Mouse (Mus musculus) 416B (cell line): ENCODE data around the gene Sox5.

Experiments
- DNase-seq: peaks from one replicate; pipeline ENCODE4 v3.0.0; 2011; ENCODE audit warnings: low read depth

Gene Sox5

GRCm38 (mm10) chr6:144659115-144660108 is 122.4 kb downstream of the Sox5 start:
- DNase-seq = no peak

GRCm38 (mm10) chr6:144652876-144653275 is 128.9 kb downstream of the Sox5 start:
- no peak for DNase-seq

- DNase-seq = no peak
Observed at GRCm38 (mm10) chr6:144648896-144649295, 132.9 kb downstream of the Sox5 start.

- no peak for DNase-seq
Observed at GRCm38 (mm10) chr6:144648124-144648591, 133.6 kb downstream of the Sox5 start.

GRCm38 (mm10) chr6:144646331-144646730 is 135.4 kb downstream of the Sox5 start:
- DNase-seq = no peak

- no peak for DNase-seq
Observed at GRCm38 (mm10) chr6:144645796-144646195, 136.0 kb downstream of the Sox5 start.

GRCm38 (mm10) chr6:144644711-144645110 is 137.1 kb downstream of the Sox5 start:
- DNase-seq = peak; percentile 45

- DNase-seq = no peak
Observed at GRCm38 (mm10) chr6:144643601-144644000, 138.2 kb downstream of the Sox5 start.

GRCm38 (mm10) chr6:144641888-144642287 is 139.9 kb downstream of the Sox5 start:
- DNase-seq = no peak

GRCm38 (mm10) chr6:144640591-144640990 is 141.2 kb downstream of the Sox5 start:
- no peak for DNase-seq

- DNase-seq = no peak
Observed at GRCm38 (mm10) chr6:144638547-144638946, 143.2 kb downstream of the Sox5 start.

GRCm38 (mm10) chr6:144627539-144628115 is 154.2 kb downstream of the Sox5 start:
- no peak for DNase-seq

- no peak for DNase-seq
Observed at GRCm38 (mm10) chr6:144621089-144621769, 160.5 kb downstream of the Sox5 start.

- DNase-seq = no peak
Observed at GRCm38 (mm10) chr6:144611383-144611791, 170.4 kb downstream of the Sox5 start.

GRCm38 (mm10) chr6:144610878-144611277 is 170.9 kb downstream of the Sox5 start:
- no peak for DNase-seq

GRCm38 (mm10) chr6:144602883-144603282 is 178.9 kb downstream of the Sox5 start:
- DNase-seq = no peak

GRCm38 (mm10) chr6:144600351-144600750 is 181.4 kb downstream of the Sox5 start:
- no peak for DNase-seq

GRCm38 (mm10) chr6:144598324-144598973 is 183.3 kb downstream of the Sox5 start:
- no peak for DNase-seq

GRCm38 (mm10) chr6:144596536-144597210 is 185.1 kb downstream of the Sox5 start:
- no peak for DNase-seq

- DNase-seq = no peak
Observed at GRCm38 (mm10) chr6:144584854-144585253, 196.9 kb downstream of the Sox5 start.

GRCm38 (mm10) chr6:144584074-144584840 is 197.5 kb downstream of the Sox5 start:
- no peak for DNase-seq
